Mouse (Mus musculus): ENCODE results near the gene Rexo4.

- TF ChIP-seq POLR2A (IDR thresholded peaks at IDR 0.05; ENCODE audit: low read depth, low read length) (no peak), CTCF (conservative IDR thresholded peaks at IDR 0.05; ENCODE audit: insufficient read depth, insufficient read length, low read depth, low read length) (no peak)
Measured at GRCm38 (mm10) chr2:26906431-26906830, 57.8 kb downstream of the Rexo4 start.
